Mouse (Mus musculus): ENCODE measurements around the gene Mier3. TPM values are rescaled to one million over a fixed set of nuclear protein-coding genes. Genes with fewer than 3 reads are reported as not detected.

Mier3 gene
- total RNA-seq (2023) = 29.5 TPM

DNA sequence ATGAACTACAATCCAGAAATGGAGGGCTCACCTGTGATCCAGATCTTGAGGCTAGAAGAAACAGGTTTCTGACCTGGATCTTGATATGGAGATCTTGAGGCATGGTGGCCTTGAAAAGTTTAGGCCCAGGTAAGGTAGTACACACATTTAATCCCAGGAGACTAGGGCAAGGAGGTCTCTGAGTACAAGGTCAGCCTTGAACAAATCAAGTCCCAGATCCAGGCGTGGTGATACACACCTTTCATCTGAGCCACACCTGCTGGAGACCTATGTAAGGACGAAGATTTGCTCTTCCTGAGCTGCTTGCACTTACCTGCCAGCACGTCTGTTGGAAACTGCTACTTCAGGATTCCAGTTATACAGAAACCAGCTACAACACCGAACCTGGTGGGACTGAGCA lies at the start of gene Mier3:
Gene Mier3, plus strand, starts transcription at position 301 of the 400 bp plus-strand sequence.

Other genes with a start within 250 kb of the Mier3 start
- gene Gpbp1, start 190.9 kb upstream of the Mier3 start, total RNA-seq (2023) = 145 TPM
- gene Gm49496, start 131.0 kb upstream of the Mier3 start, total RNA-seq (2023) = not detected
- not detected for gene Gm10198, start 88.2 kb upstream of the Mier3 start, total RNA-seq (2023)
- 109 TPM for gene Map3k1, start 128.0 kb downstream of the Mier3 start, total RNA-seq (2023)